Mouse (Mus musculus) erythroid progenitor cell, adult 5-6 weeks (primary cell): Measurements from ENCODE around the gene Prss40. TPM values are rescaled to one million over a fixed set of nuclear protein-coding genes. Genes with fewer than 3 reads are reported as not detected.

ENCODE experiments used
- total RNA-seq, 2 experiments: library from RNA; stranded (forward) in 1 of 2; stranded (reverse) in 1 of 2; fragments of 150-400 nt in 1 of 2; fragments of 186-747, 209-891 nt in 1 of 2; gene quantifications; 2 replicates each; pipeline versions ENCODE4 v1.2.3 to v1.2.4; 2015 to 2017; ENCODE audit warnings: low replicate concordance in 2 of 2

The Prss40 gene
- total RNA-seq, 2 experiments from 2014 or later, result not detected

Other genes with a start within 250 kb of the Prss40 start
- gene Ccdc115, start 121.3 kb downstream of the Prss40 start, total RNA-seq (2015; ENCODE audit: low replicate concordance), result 3.2 and 5.0 TPM in 2 replicates
- gene Ccdc115, start 121.3 kb downstream of the Prss40 start, total RNA-seq (2017; ENCODE audit: low replicate concordance), result 4.6 and 8.3 TPM in 2 replicates
- gene Imp4, start 121.1 kb downstream of the Prss40 start, total RNA-seq (2015; ENCODE audit: low replicate concordance), result 5.4 and 8.3 TPM in 2 replicates
- 2.6 and 8.3 TPM in 2 replicates for gene Imp4, start 121.1 kb downstream of the Prss40 start, total RNA-seq (2017; ENCODE audit: low replicate concordance)
- 9.2 and 11.9 TPM in 2 replicates for gene Ptpn18, start 101.2 kb downstream of the Prss40 start, total RNA-seq (2015; ENCODE audit: low replicate concordance)
- 39.5 and 42.1 TPM in 2 replicates for gene Ptpn18, start 101.2 kb downstream of the Prss40 start, total RNA-seq (2017; ENCODE audit: low replicate concordance)
- not detected in 2 replicates for gene Prss39, start 62.5 kb downstream of the Prss40 start, total RNA-seq (2015; ENCODE audit: low replicate concordance)
- gene Prss39, start 62.5 kb downstream of the Prss40 start, total RNA-seq (2017; ENCODE audit: low replicate concordance), result not detected in 2 replicates
- not detected in 2 replicates for gene Cfc1, start 25.3 kb downstream of the Prss40 start, total RNA-seq (2015; ENCODE audit: low replicate concordance)
- not detected in 2 replicates for gene Cfc1, start 25.3 kb downstream of the Prss40 start, total RNA-seq (2017; ENCODE audit: low replicate concordance)
- gene Amer3, start 18.7 kb upstream of the Prss40 start, total RNA-seq (2015; ENCODE audit: low replicate concordance), result not detected in 2 replicates
- gene Amer3, start 18.7 kb upstream of the Prss40 start, total RNA-seq (2017; ENCODE audit: low replicate concordance), result not detected in 2 replicates